Mouse (Mus musculus) heart, adult 8-10 months (tissue): ENCODE results near the gene Mctp1. TPM values are rescaled to one million over a fixed set of nuclear protein-coding genes. Genes with fewer than 3 reads are reported as not detected.
"Not testable (repeated sequence)": the region's sequence is repeated elsewhere in the genome, so short reads cannot be mapped to it uniquely, and the experiment has no call there.

Experiments used
- DNase-seq: peaks from one replicate; pipeline ENCODE4 v3.0.0; 2022; ENCODE audit warnings: low spot score
- total RNA-seq, 4 experiments: library from RNA; stranded (reverse); gene quantifications; 2 replicates each; pipeline ENCODE4 v1.2.4; 2022

The Mctp1 gene
- 1 to 10 TPM; 2.7 to 3.3 (median 2.8) TPM for total RNA-seq

DNA sequence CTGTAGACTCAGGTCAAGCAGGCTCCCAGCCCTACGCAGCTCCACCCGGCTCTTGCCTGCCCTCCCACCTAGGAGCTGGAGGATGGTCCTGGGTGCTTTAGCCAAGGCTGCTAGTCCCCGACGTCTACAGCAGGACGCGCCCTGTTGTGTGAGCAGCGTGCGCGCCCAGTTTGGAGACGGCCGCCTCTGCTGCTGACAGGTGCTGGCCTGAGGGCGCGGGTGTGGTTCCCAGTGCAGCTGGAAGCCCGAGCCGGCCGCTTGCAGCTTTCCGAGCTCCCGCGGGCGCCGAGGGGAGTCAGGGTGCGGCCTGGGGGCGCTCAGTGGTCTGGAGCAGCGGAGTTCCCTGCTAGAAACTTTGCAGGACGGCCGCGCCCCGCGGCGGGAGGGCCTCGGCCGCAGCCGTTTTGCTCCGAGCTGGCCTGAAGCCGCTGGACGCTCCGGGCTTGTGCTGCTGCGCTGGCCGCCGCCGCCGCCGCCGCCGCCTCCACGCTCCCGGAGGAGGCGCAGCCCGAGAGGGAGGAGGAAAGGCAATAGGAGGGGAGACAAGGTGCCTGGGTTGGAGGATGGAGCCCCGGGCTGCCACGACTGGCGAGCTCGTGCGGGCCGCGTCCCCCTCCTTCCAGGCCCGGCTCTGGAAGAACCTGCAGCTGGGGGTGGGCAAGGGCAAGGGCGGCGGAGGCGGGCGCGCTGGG, at the start of gene Mctp1:
Gene Mctp1 (plus strand): TSS at position 564 of the 692 bp plus-strand sequence.
- DNase-seq: peak; percentile 26

- not testable (repeated sequence) for DNase-seq
These were observed 38.4 kb upstream of the Mctp1 start for GRCm38 (mm10) chr13:76345941-76346340.

GRCm38 (mm10) chr13:76358720-76359119, 25.6 kb upstream of the Mctp1 start:
- DNase-seq: no peak

GRCm38 (mm10) chr13:76384664-76385435, 515 bp downstream of the Mctp1 start:
- DNase-seq: no peak

GRCm38 (mm10) chr13:76388615-76389014, 4.3 kb downstream of the Mctp1 start:
- DNase-seq: no peak

- DNase-seq: no peak
These were observed 7.6 kb downstream of the Mctp1 start for GRCm38 (mm10) chr13:76391920-76392319.

- DNase-seq: no peak
These were observed 8.8 kb downstream of the Mctp1 start for GRCm38 (mm10) chr13:76393106-76393505.

DNA sequence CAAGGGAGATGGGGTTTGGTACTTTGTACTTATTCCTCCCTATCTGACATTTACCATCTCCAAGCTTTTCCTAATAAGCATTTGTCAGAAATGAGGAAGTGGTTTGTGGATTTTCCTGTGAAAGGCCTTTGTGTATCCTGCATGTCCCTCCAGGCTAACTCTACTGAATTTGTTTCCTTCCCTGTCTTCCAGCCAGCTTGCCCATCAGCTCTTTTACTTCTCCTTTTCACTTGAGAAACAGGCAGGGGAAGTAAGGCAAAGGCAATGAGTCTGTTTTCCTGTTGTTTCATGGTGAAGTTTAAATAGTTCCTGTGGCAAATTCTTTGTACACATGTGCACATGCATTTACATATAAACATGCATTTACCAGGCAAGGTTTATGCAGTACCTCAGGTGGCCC, 11.6 kb downstream of the Mctp1 start:
- DNase-seq: peak; percentile 35

- DNase-seq: no peak
These were observed 25.0 kb downstream of the Mctp1 start for GRCm38 (mm10) chr13:76409296-76409695.

DNA sequence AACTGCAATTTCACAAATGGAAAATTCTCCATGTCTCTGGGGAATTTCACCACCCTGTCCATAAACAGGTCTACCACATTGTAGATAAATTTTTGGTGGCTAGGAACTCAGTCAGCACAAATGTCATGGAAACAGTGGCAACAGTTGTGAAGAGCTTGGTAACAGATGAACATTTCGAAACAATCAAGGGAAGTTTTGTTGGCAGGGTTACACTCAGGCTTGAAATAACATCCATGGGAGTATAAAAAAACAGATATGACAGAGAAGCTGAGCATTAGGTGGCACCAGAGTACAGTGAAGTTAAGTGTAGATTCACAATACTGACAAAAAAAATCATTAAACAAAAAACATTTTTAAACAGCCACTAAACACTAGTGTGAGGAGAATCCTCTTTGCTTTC, 26.3 kb downstream of the Mctp1 start:
- DNase-seq: peak; percentile 34

- no peak for DNase-seq
These were observed 31.0 kb downstream of the Mctp1 start for GRCm38 (mm10) chr13:76415346-76415745.

GRCm38 (mm10) chr13:76420111-76420510, 35.8 kb downstream of the Mctp1 start:
- DNase-seq: no peak

DNA sequence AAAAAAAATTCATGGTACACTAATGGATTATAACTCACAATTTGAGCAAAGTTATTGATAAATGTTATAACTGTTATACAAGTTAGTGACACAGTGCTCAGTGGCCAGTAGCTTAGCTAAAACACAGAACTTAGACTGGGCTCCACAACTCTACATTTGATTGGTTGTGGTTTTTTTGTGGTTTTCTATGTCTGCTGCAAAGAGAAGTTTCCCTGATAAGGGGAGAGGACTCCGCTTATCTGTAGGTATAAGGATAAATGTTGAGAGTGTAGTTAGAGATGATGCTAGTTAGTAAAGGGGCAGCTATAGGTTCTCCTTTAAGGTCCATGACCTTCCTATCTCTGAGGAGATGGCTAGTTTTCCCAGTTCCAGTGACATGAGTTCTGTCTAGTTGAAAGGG, 36.7 kb downstream of the Mctp1 start:
- DNase-seq: no peak

DNA sequence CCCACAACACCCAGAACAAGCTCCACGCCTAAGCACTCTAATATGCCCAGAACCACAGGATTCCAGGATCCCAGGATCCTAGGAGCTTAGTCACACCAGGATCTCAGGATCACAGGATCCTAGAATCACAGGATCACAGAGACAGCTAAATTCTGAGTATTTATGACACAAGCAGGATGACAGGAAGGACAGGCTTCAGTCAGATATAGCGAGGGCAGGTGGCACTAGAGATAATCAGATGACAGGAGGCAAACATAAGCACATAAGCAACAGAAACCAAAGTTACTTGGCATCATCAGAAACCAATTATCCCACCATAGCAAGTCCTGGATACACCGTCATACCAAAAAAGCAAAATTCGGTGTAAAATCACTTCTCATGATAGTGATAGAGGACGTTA, 37.8 kb downstream of the Mctp1 start:
- no peak for DNase-seq

GRCm38 (mm10) chr13:76429456-76429855, 45.1 kb downstream of the Mctp1 start:
- no peak for DNase-seq

GRCm38 (mm10) chr13:76429927-76430326, 45.6 kb downstream of the Mctp1 start:
- no peak for DNase-seq

GRCm38 (mm10) chr13:76431946-76432345, 47.6 kb downstream of the Mctp1 start:
- no peak for DNase-seq

DNA sequence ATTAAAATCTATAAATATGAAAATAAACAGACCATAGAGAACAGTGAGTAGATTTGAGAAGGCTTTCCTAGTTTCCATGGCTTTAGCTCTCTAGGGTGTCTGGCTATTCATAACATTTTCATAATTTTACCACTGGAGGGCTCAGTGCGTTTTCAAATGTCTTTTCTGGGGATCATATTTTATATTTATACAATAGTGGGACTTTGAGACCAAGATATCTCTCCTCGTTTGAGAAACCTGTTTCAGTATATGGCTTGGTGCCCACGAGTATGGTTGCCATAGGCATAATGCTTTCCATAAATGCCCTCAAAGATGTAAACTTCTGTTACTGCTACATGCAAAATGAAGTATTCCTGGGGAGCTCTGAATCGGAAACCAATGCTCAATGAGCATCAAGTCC, 49.1 kb downstream of the Mctp1 start:
- no peak for DNase-seq

DNA sequence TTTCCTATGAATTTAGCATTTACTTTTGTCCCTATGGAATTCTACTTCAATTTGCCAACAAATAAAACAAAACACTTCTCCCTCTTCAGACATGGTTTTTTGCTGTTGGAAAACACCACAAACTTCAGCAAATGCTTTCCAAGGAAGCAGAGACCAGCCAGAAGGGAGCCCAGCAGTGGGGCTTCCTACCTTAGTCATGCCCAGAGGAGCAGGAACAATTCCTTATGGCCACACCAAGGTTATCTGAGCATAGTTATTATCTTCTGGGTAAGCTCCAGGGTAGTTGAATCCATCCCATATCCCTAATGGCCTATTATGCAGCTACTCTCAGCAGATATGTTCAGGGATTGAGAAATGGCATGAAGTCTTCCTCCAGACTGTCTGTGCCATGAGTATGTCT, 52.1 kb downstream of the Mctp1 start:
- no peak for DNase-seq

- no peak for DNase-seq
These were observed 54.4 kb downstream of the Mctp1 start for GRCm38 (mm10) chr13:76438765-76439164.

- DNase-seq: no peak
These were observed 61.7 kb downstream of the Mctp1 start for GRCm38 (mm10) chr13:76446059-76446458.

GRCm38 (mm10) chr13:76447528-76447927, 63.2 kb downstream of the Mctp1 start:
- no peak for DNase-seq

GRCm38 (mm10) chr13:76451526-76451925, 67.2 kb downstream of the Mctp1 start:
- DNase-seq: not testable (repeated sequence)
